In genomic region chr3:20004422-20004821, GRCm38 (mm10) we compare ENCODE assay signal across 21 mouse cellular contexts.
"Had no signal": no experiment of that assay in that cellular context is flagged by ENCODE, and none has a peak within 500 bp of the region (broad histone marks: within the 10 kb centered on the region; RNA-seq: fewer than 3 reads in every experiment).

No protein-coding gene starts in this region.

- H3K36me3 ChIP-seq: stomach, embryonic 15.5 days had no signal

- H3K27ac ChIP-seq: limb, embryonic 10.5 days; limb, embryonic 13.5 days; liver, embryonic 13.5 days; midbrain, embryonic 10.5 days; midbrain, embryonic 13.5 days; neural tube, embryonic 12.5 days; neural tube, embryonic 15.5 days; stomach, embryonic 15.5 days had no signal

- H3K27me3 ChIP-seq: limb, embryonic 13.5 days; liver, embryonic 13.5 days; megakaryocyte, embryonic 14.5 days; midbrain, embryonic 13.5 days; neural tube, embryonic 12.5 days; neural tube, embryonic 15.5 days; stomach, embryonic 15.5 days had no signal

- H3K9me3 ChIP-seq: limb, embryonic 10.5 days; limb, embryonic 13.5 days; liver, embryonic 13.5 days; megakaryocyte, embryonic 14.5 days; midbrain, embryonic 10.5 days; midbrain, embryonic 13.5 days; neural tube, embryonic 12.5 days; neural tube, embryonic 15.5 days; stomach, embryonic 15.5 days had no signal

- H3K4me3 ChIP-seq: limb, embryonic 10.5 days; limb, embryonic 13.5 days; liver, embryonic 13.5 days; megakaryocyte, embryonic 14.5 days; midbrain, embryonic 10.5 days; midbrain, embryonic 13.5 days; neural tube, embryonic 12.5 days; neural tube, embryonic 15.5 days; stomach, embryonic 15.5 days had no signal

- H3K9ac ChIP-seq: limb, embryonic 13.5 days; liver, embryonic 13.5 days; lung, embryonic 14.5 days; midbrain, embryonic 13.5 days; neural tube, embryonic 12.5 days; neural tube, embryonic 15.5 days; stomach, embryonic 15.5 days had no signal

- ATAC-seq: midbrain, embryonic 13.5 days; midbrain, embryonic 16.5 days had no signal

- DNase-seq: kidney, adult 18-20 months; kidney, adult 9 months; kidney, postnatal 14 days; kidney, postnatal 4 days; liver, embryonic 13.5 days; lung, embryonic 14.5 days; lung, postnatal 14 days; lung, postnatal 4 days; retina, postnatal 1 day; right cerebral cortex, postnatal 25 days; spleen, adult 18-20 months; thymus, postnatal 25 days had no signal

- H3K4me1 ChIP-seq: limb, embryonic 10.5 days; limb, embryonic 13.5 days; midbrain, embryonic 10.5 days; midbrain, embryonic 13.5 days; neural tube, embryonic 12.5 days; neural tube, embryonic 15.5 days; stomach, embryonic 15.5 days had no signal

- H3K4me2 ChIP-seq: limb, embryonic 13.5 days; liver, embryonic 13.5 days; lung, embryonic 14.5 days; midbrain, embryonic 13.5 days; neural tube, embryonic 12.5 days; neural tube, embryonic 15.5 days; stomach, embryonic 15.5 days had no signal
